ENCODE assay signal across 31 mouse cellular contexts in genomic region chr12:100065109-100065508, GRCm38 (mm10). TPM values are rescaled to one million over a fixed set of nuclear protein-coding genes. Genes with fewer than 3 reads are reported as not detected.
DNase-seq lines count a peak whose midpoint lies in the region; ATAC-seq and TF ChIP-seq lines count a peak whose summit lies in the region.
"Had no signal": no experiment of that assay in that cellular context is flagged by ENCODE, and none has a peak within 500 bp of the region (broad histone marks: within the 10 kb centered on the region; RNA-seq: fewer than 3 reads in every experiment).

No protein-coding gene starts in this region.

- H3K9me3 ChIP-seq in heart, embryonic 11.5 days (replicated peaks; ENCODE audit: control insufficient read depth, low read length): no peaks in the 10 kb centered on the region
- no peaks in the 10 kb centered on the region for H3K9me3 ChIP-seq in forebrain, postnatal 0 days (ENCODE audit: low read length)
- H3K9me3 ChIP-seq: embryonic facial prominence, embryonic 12.5 days; G1E; hindbrain, embryonic 13.5 days; kidney, embryonic 15.5 days; limb, embryonic 10.5 days; limb, embryonic 15.5 days; midbrain, embryonic 13.5 days; neural tube, embryonic 13.5 days; stomach, embryonic 15.5 days had no signal

- no peak for TF ChIP-seq CTCF in olfactory bulb, adult 2 months (IDR thresholded peaks at IDR 0.05; ENCODE audit: insufficient read depth, low read depth, low read length)
- TF ChIP-seq CTCF in forebrain, postnatal 0 days (IDR thresholded peaks at IDR 0.05; ENCODE audit: low read depth): no peak

- H3K27me3 ChIP-seq in heart, embryonic 11.5 days (ENCODE audit: control insufficient read depth, insufficient read depth, low read length): no peaks in the 10 kb centered on the region
- no peaks in the 10 kb centered on the region for H3K27me3 ChIP-seq in forebrain, postnatal 0 days (ENCODE audit: insufficient read depth, low read length)
- H3K27me3 ChIP-seq: embryonic facial prominence, embryonic 12.5 days; hindbrain, embryonic 13.5 days; kidney, embryonic 15.5 days; limb, embryonic 15.5 days; midbrain, embryonic 13.5 days; neural tube, embryonic 13.5 days; stomach, embryonic 15.5 days had no signal

- H3K4me1 ChIP-seq in heart, embryonic 11.5 days (ENCODE audit: control insufficient read depth, insufficient read depth, low read length): no peaks in the 10 kb centered on the region
- H3K4me1 ChIP-seq in olfactory bulb, adult 2 months (ENCODE audit: control insufficient read depth, insufficient read depth, low read length): peaks cover 14% of the 10 kb centered on the region
- no peaks in the 10 kb centered on the region for H3K4me1 ChIP-seq in forebrain, postnatal 0 days (ENCODE audit: insufficient read depth)
- H3K4me1 ChIP-seq: embryonic facial prominence, embryonic 12.5 days; hindbrain, embryonic 13.5 days; kidney, embryonic 15.5 days; limb, embryonic 10.5 days; limb, embryonic 15.5 days; midbrain, embryonic 13.5 days; neural tube, embryonic 13.5 days; stomach, embryonic 15.5 days had no signal

- H3K27ac ChIP-seq in heart, embryonic 11.5 days (ENCODE audit: low read depth, low read length): no peak overlapping the region; the same call in 1 of the 2 replicates
- H3K27ac ChIP-seq in olfactory bulb, adult 2 months (ENCODE audit: insufficient read depth, low read depth, low read length): peak overlapping the region; percentile 18; the same call in 1 of the 2 replicates
- H3K27ac ChIP-seq in forebrain, postnatal 0 days (ENCODE audit: low read depth, low read length): no peak overlapping the region; the same call in 1 of the 2 replicates
- H3K27ac ChIP-seq: embryonic facial prominence, embryonic 12.5 days; hindbrain, embryonic 13.5 days; kidney, embryonic 15.5 days; limb, embryonic 10.5 days; limb, embryonic 15.5 days; liver, embryonic 14.5 days; macrophage; midbrain, embryonic 13.5 days; neural tube, embryonic 13.5 days; stomach, embryonic 15.5 days had no signal

- no peaks in the 10 kb centered on the region for H3K36me3 ChIP-seq in heart, embryonic 11.5 days (ENCODE audit: control insufficient read depth, insufficient read depth, low read length)
- H3K36me3 ChIP-seq in forebrain, postnatal 0 days (ENCODE audit: insufficient read depth): no peaks in the 10 kb centered on the region
- H3K36me3 ChIP-seq: embryonic facial prominence, embryonic 12.5 days; G1E; hindbrain, embryonic 13.5 days; kidney, embryonic 15.5 days; limb, embryonic 10.5 days; limb, embryonic 15.5 days; midbrain, embryonic 13.5 days; neural tube, embryonic 13.5 days; stomach, embryonic 15.5 days had no signal

- peak; percentile 13 for DNase-seq in cerebellum, adult 11-12 months
- DNase-seq in cerebellum, postnatal 10 days: no peak
- peak; percentile 94 for DNase-seq in heart, adult 11 months
- peak; percentile 49 to 50 for DNase-seq in layer of hippocampus, adult 8-10 months (ENCODE audit: low spot score in 2 of 2)
- no peak for DNase-seq in layer of hippocampus, postnatal 14 days (ENCODE audit: low spot score in 2 of 2)
- no peak for DNase-seq in forebrain, postnatal 0 days
- DNase-seq: adrenal gland, postnatal 10 days; cerebellum, postnatal 25 days; embryo, embryonic 11 days; heart, postnatal 36 days; kidney, postnatal 25 days; lung, adult 2 months; lung, postnatal 10 days; right cerebral cortex, postnatal 14 days; thymus, postnatal 14 days had no signal

- no peak for TF ChIP-seq POLR2A in olfactory bulb, adult 2 months (IDR thresholded peaks at IDR 0.05; ENCODE audit: insufficient read depth, low read depth, low read length)

- WGBS in heart, embryonic 11.5 days (ENCODE audit: insufficient replicate concordance): 55% methylated on average over 3 of the region's 3 CpGs
- 53% methylated on average over 3 of the region's 3 CpGs for whole genome bisulfite sequencing in olfactory bulb, adult 2 months
- WGBS in forebrain, postnatal 0 days: 77% methylated on average over 3 of the region's 3 CpGs

- H3K4me2 ChIP-seq in heart, embryonic 11.5 days: no peak overlapping the region
- H3K4me2 ChIP-seq in forebrain, postnatal 0 days (ENCODE audit: low read depth): no peak overlapping the region
- H3K4me2 ChIP-seq: embryonic facial prominence, embryonic 12.5 days; hindbrain, embryonic 13.5 days; kidney, embryonic 15.5 days; limb, embryonic 15.5 days; midbrain, embryonic 13.5 days; neural tube, embryonic 13.5 days; stomach, embryonic 15.5 days had no signal

- no peak overlapping the region for H3K9ac ChIP-seq in heart, embryonic 11.5 days (ENCODE audit: low read depth, low read length)
- no peak overlapping the region for H3K9ac ChIP-seq in forebrain, postnatal 0 days
- H3K9ac ChIP-seq: embryonic facial prominence, embryonic 12.5 days; hindbrain, embryonic 13.5 days; kidney, embryonic 15.5 days; limb, embryonic 15.5 days; liver, embryonic 14.5 days; midbrain, embryonic 13.5 days; neural tube, embryonic 13.5 days; stomach, embryonic 15.5 days had no signal

- ATAC-seq in heart, embryonic 11.5 days (replicated peaks; ENCODE audit: insufficient number of reproducible peaks, low FRiP score, low TSS enrichment): no peak
- ATAC-seq in forebrain, postnatal 0 days: no peak
- ATAC-seq: forebrain, embryonic 14.5 days; intestine, postnatal 0 days; midbrain, embryonic 13.5 days; Patski had no signal

- no peak overlapping the region for H3K4me3 ChIP-seq in heart, embryonic 11.5 days (ENCODE audit: low read depth, low read length)
- no peak overlapping the region for H3K4me3 ChIP-seq in olfactory bulb, adult 2 months (ENCODE audit: insufficient read depth, low read depth, low read length)
- no peak overlapping the region for H3K4me3 ChIP-seq in forebrain, postnatal 0 days (ENCODE audit: low read depth, low read length)
- H3K4me3 ChIP-seq: embryonic facial prominence, embryonic 12.5 days; hindbrain, embryonic 13.5 days; kidney, embryonic 15.5 days; limb, embryonic 10.5 days; limb, embryonic 15.5 days; midbrain, embryonic 13.5 days; neural tube, embryonic 13.5 days; stomach, embryonic 15.5 days had no signal

RNA-seq across cellular contexts. Expression of gene Psmc1, which starts 44.8 kb away (rescaled TPM):
- 243 and 280 TPM in 2 replicates for polyA plus RNA-seq in heart, embryonic 11.5 days (2014; fragmentation: Nextera tagmentation; extraction: Ambion mirVana)
- 100 to 1,000 TPM; 166 to 190 (median 181) TPM for total RNA-seq in layer of hippocampus, adult 8-10 months (2022)
- total RNA-seq in layer of hippocampus, postnatal 14 days (2021): 100 to 1,000 TPM; 193 to 200 TPM
- polyA plus RNA-seq in olfactory bulb, adult 2 months (2012; ENCODE audit: insufficient read depth, insufficient read length, low replicate concordance, missing spikeins): 492 TPM in 1 of 2 replicates, not detected in the other
- 152 and 176 TPM in 2 replicates for total RNA-seq in forebrain, postnatal 0 days (2014; rRNA removed)
- polyA plus RNA-seq in forebrain, postnatal 0 days (2015; fragmentation: Nextera tagmentation; extraction: Ambion mirVana): 281 and 298 TPM in 2 replicates

Comparison
In these comparisons a context has a peak if more than half of its experiments do, and no peak if none do; other contexts are left out.
1. DNase-seq: peak in cerebellum, adult 11-12 months (single experiment), heart, adult 11 months (single experiment) and layer of hippocampus, adult 8-10 months (2 of 2); none in cerebellum, postnatal 10 days (0 of 2), layer of hippocampus, postnatal 14 days (0 of 2) and forebrain, postnatal 0 days (single experiment).